Mouse (Mus musculus) cerebellum, adult 2 months (tissue): ENCODE measurements around the gene Slc7a11.

Source experiments
- CTCF ChIP-seq: fragments of 200-500 bp; IDR thresholded peaks from 2 replicates; pipeline ENCODE4 v1.5.1; 2011; ENCODE audit warnings: low read depth, mild to moderate bottlenecking, control low read depth, low read length, moderate library complexity, borderline replicate concordance; ENCODE audit not compliant: insufficient read depth
- POLR2A ChIP-seq: fragments of 200-500 bp; IDR thresholded peaks from 2 replicates; pipeline ENCODE4 v1.6.1; 2011; ENCODE audit warnings: low read length, control low read depth, borderline replicate concordance; ENCODE audit not compliant: insufficient read depth

- TF ChIP-seq CTCF = no peak
- TF ChIP-seq POLR2A = no peak
Observed at GRCm38 (mm10) chr3:50033325-50033724, 410.1 kb downstream of the Slc7a11 start.
